24 mouse cellular contexts compared by ENCODE assay signal in the genomic region with DNA sequence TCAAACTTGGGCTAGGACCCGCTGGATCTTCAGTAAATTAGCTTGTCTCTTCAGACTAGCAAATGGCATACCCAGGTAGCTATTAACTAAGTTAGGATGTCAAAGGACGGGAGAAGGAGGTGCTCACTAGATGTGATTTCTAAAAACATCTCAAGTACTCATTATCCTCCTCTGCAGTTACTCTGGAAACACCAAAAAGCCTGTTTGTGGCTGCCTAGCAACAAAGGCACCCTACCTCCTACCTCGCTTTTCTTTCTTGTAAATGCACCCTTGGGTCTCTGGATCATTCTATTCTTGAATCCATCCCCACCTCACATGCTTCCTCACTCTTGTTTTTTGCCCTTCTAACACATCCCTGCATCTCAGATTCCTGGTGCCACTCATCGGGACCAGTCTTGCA. TPM values are rescaled to one million over a fixed set of nuclear protein-coding genes. Genes with fewer than 3 reads are reported as not detected.
DNase-seq lines count a peak whose midpoint lies in the region.
"Had no signal": no experiment of that assay in that cellular context is flagged by ENCODE, and none has a peak within 500 bp of the region (broad histone marks: within the 10 kb centered on the region; RNA-seq: fewer than 3 reads in every experiment).

No protein-coding gene starts in this region.

- peak; percentile 41 to 69 for DNase-seq in frontal cortex, adult 2 months (ENCODE audit: extremely low spot score in 1 of 2, low spot score in 1 of 2)
- DNase-seq in frontal cortex, postnatal 10 days (ENCODE audit: low spot score in 2 of 2): no peak
- peak; percentile 53 to 86 for DNase-seq in left cerebral cortex, adult 9 months (ENCODE audit: low spot score in 2 of 2)
- no peak for DNase-seq in left cerebral cortex, postnatal 10 days (ENCODE audit: extremely low spot score in 1 of 2, low spot score in 2 of 2)
- DNase-seq in brain, adult 2 months (ENCODE audit: low read depth, low spot score): peak; percentile 89
- DNase-seq in left cerebral cortex, postnatal 14 days (ENCODE audit: low spot score in 2 of 2): peak; percentile 49 to 68
- no peak for DNase-seq in B cell, adult 2 months
- no peak for DNase-seq in embryo, embryonic 11 days
- DNase-seq: adrenal gland, adult 2 months; adrenal gland, postnatal 25 days; cerebellum, adult 2 months; cerebellum, postnatal 10 days; gastrocnemius, adult 2 months; gastrocnemius, postnatal 36 days; heart, adult 18-20 months; heart, postnatal 10 days; heart, postnatal 4 days had no signal

- intact Hi-C loops in left cerebral cortex, postnatal 10 days (cut with DNase I): no loop called here
- intact Hi-C loops in left cerebral cortex, postnatal 14 days (cut with DNase I): no loop called here

RNA-seq across cellular contexts. Expression of gene Spesp1, which starts 5.1 kb away (rescaled TPM):
- polyA plus RNA-seq in frontal cortex, adult 2 months (2012; rRNA removed): 0.04 TPM in 1 of 2 replicates, not detected in the other
- not detected for total RNA-seq in left cerebral cortex, postnatal 10 days (2021)
- not detected for total RNA-seq in left cerebral cortex, postnatal 14 days (2021)
- total RNA-seq: adrenal gland, adult 2 months; adrenal gland, postnatal 25 days; gastrocnemius, adult 2 months; gastrocnemius, postnatal 36 days; heart, adult 18-20 months; heart, postnatal 10 days; heart, postnatal 4 days had no signal
- polyA plus RNA-seq: adrenal gland, adult 2 months; cerebellum, adult 2 months; embryonic facial prominence, embryonic 12.5 days; forebrain, embryonic 13.5 days; heart, embryonic 10.5 days; heart, embryonic 14.5 days; hindbrain, embryonic 12.5 days; hindbrain, embryonic 16.5 days; inflammation-experienced regulatory T-cells, adult 6 months had no signal

Comparison
In these comparisons a context has a peak if more than half of its experiments do, and no peak if none do; other contexts are left out.
1. DNase-seq: peak in frontal cortex, adult 2 months (2 of 2), left cerebral cortex, adult 9 months (2 of 2), brain, adult 2 months (single experiment) and left cerebral cortex, postnatal 14 days (2 of 2); none in frontal cortex, postnatal 10 days (0 of 2), left cerebral cortex, postnatal 10 days (0 of 2), B cell, adult 2 months (0 of 2) and embryo, embryonic 11 days (single experiment).